ENCODE assay signal across 28 mouse cellular contexts in genomic region chr1:189991089-189991488, GRCm38 (mm10).
DNase-seq lines count a peak whose midpoint lies in the region; ATAC-seq and TF ChIP-seq lines count a peak whose summit lies in the region.
"Had no signal": no experiment of that assay in that cellular context is flagged by ENCODE, and none has a peak within 500 bp of the region (broad histone marks: within the 10 kb centered on the region; RNA-seq: fewer than 3 reads in every experiment).

No protein-coding gene starts in this region.

- H3K4me2 ChIP-seq in forebrain, postnatal 0 days (ENCODE audit: low read depth) = no peak overlapping the region
- no peak overlapping the region for H3K4me2 ChIP-seq in intestine, embryonic 15.5 days (replicated peaks)
- no peak overlapping the region for H3K4me2 ChIP-seq in intestine, embryonic 16.5 days (ENCODE audit: low read depth, low read length)
- H3K4me2 ChIP-seq in midbrain, embryonic 13.5 days (replicated peaks) = no peak overlapping the region
- H3K4me2 ChIP-seq in midbrain, embryonic 15.5 days = no peak overlapping the region
- H3K4me2 ChIP-seq: forebrain, embryonic 15.5 days; heart, embryonic 15.5 days; hindbrain, embryonic 13.5 days; limb, embryonic 12.5 days; liver, embryonic 15.5 days; lung, embryonic 14.5 days; neural tube, embryonic 12.5 days had no signal

- H3K27ac ChIP-seq in forebrain, embryonic 10.5 days = peak overlapping the region; percentile 36; the same call in 1 of the 2 replicates
- no peak overlapping the region for H3K27ac ChIP-seq in forebrain, postnatal 0 days (ENCODE audit: low read depth, low read length)
- H3K27ac ChIP-seq in intestine, embryonic 15.5 days = 0 out of 2 replicates have a peak overlapping the region, but pooled peaks have one; percentile 36
- no peak overlapping the region for H3K27ac ChIP-seq in intestine, embryonic 16.5 days (ENCODE audit: low read length)
- H3K27ac ChIP-seq in midbrain, embryonic 13.5 days = 0 out of 2 replicates have a peak overlapping the region, but pooled peaks have one; percentile 30
- no peak overlapping the region for H3K27ac ChIP-seq in midbrain, embryonic 15.5 days
- H3K27ac ChIP-seq: forebrain, embryonic 15.5 days; heart, embryonic 10.5 days; heart, embryonic 15.5 days; hindbrain, embryonic 13.5 days; layer of hippocampus, adult 2 months; left cerebral cortex, adult 2 months; liver, embryonic 15.5 days; neural tube, embryonic 12.5 days had no signal

- peaks cover 24% of the 10 kb centered on the region for H3K4me1 ChIP-seq in forebrain, embryonic 10.5 days
- no peaks in the 10 kb centered on the region for H3K4me1 ChIP-seq in forebrain, postnatal 0 days (ENCODE audit: insufficient read depth)
- peaks cover 4% of the 10 kb centered on the region for H3K4me1 ChIP-seq in intestine, embryonic 15.5 days (replicated peaks)
- H3K4me1 ChIP-seq in intestine, embryonic 16.5 days (ENCODE audit: control insufficient read depth, insufficient read depth, low read length) = peaks cover 23% of the 10 kb centered on the region
- H3K4me1 ChIP-seq in midbrain, embryonic 13.5 days (replicated peaks) = 0 out of 2 replicates have a peak, but pooled peaks cover 4% of the 10 kb centered on the region
- peaks cover 4% of the 10 kb centered on the region for H3K4me1 ChIP-seq in midbrain, embryonic 15.5 days

- ATAC-seq in forebrain, postnatal 0 days = no peak
- ATAC-seq in intestine, embryonic 15.5 days = 0 out of 2 replicates have a peak, but pooled peaks have one; percentile 29
- no peak for ATAC-seq in intestine, embryonic 16.5 days
- ATAC-seq in midbrain, embryonic 13.5 days = no peak
- no peak for ATAC-seq in midbrain, embryonic 15.5 days (replicated peaks)
- ATAC-seq: forebrain, embryonic 15.5 days; Patski had no signal

- H3K27me3 ChIP-seq in forebrain, embryonic 10.5 days (ENCODE audit: poor library complexity, severe bottlenecking) = peaks cover 29% of the 10 kb centered on the region
- no peaks in the 10 kb centered on the region for H3K27me3 ChIP-seq in forebrain, postnatal 0 days (ENCODE audit: insufficient read depth, low read length)
- peaks cover 3% of the 10 kb centered on the region; the same call in 1 of the 2 replicates for H3K27me3 ChIP-seq in intestine, embryonic 15.5 days (replicated peaks)
- no peaks in the 10 kb centered on the region; the same call in 1 of the 2 replicates for H3K27me3 ChIP-seq in intestine, embryonic 16.5 days (replicated peaks; ENCODE audit: control insufficient read depth, insufficient read depth, low read length)
- 0 out of 2 replicates have a peak, but pooled peaks cover 2% of the 10 kb centered on the region for H3K27me3 ChIP-seq in midbrain, embryonic 13.5 days
- no peaks in the 10 kb centered on the region for H3K27me3 ChIP-seq in midbrain, embryonic 15.5 days (replicated peaks)
- H3K27me3 ChIP-seq: forebrain, embryonic 15.5 days; heart, embryonic 15.5 days; neural tube, embryonic 12.5 days had no signal

- H3K36me3 ChIP-seq in forebrain, embryonic 10.5 days (replicated peaks) = no peaks in the 10 kb centered on the region
- no peaks in the 10 kb centered on the region for H3K36me3 ChIP-seq in forebrain, postnatal 0 days (ENCODE audit: insufficient read depth)
- no peaks in the 10 kb centered on the region for H3K36me3 ChIP-seq in intestine, embryonic 15.5 days
- no peaks in the 10 kb centered on the region for H3K36me3 ChIP-seq in intestine, embryonic 16.5 days (ENCODE audit: control insufficient read depth, insufficient read depth, low read length)
- no peaks in the 10 kb centered on the region for H3K36me3 ChIP-seq in midbrain, embryonic 13.5 days
- no peaks in the 10 kb centered on the region for H3K36me3 ChIP-seq in midbrain, embryonic 15.5 days (replicated peaks)
- H3K36me3 ChIP-seq: forebrain, embryonic 15.5 days; heart, embryonic 10.5 days; heart, embryonic 15.5 days; hindbrain, embryonic 13.5 days; limb, embryonic 12.5 days; liver, embryonic 15.5 days; neural tube, embryonic 12.5 days had no signal

- no peak for DNase-seq in forebrain, embryonic 10.5 days (ENCODE audit: extremely low spot score, low spot score)
- DNase-seq in forebrain, postnatal 0 days = no peak
- no peak for DNase-seq in gastrocnemius, postnatal 36 days
- DNase-seq: adrenal gland, postnatal 14 days; cerebellum, adult 11-12 months; cerebellum, postnatal 14 days; kidney, adult 18-20 months; kidney, postnatal 36 days; lung, embryonic 14.5 days; lung, postnatal 36 days; right cerebral cortex, adult 18-20 months; spleen, adult 18-20 months; thymus, postnatal 14 days had no signal

- WGBS in forebrain, embryonic 10.5 days = 74% methylated on average over 3 of the region's 3 CpGs
- 83% methylated on average over 3 of the region's 3 CpGs for WGBS in forebrain, postnatal 0 days
- WGBS in intestine, embryonic 15.5 days = 57% methylated on average over 3 of the region's 3 CpGs
- WGBS in intestine, embryonic 16.5 days = 80% methylated on average over 3 of the region's 3 CpGs
- WGBS in midbrain, embryonic 13.5 days = 90% methylated on average over 3 of the region's 3 CpGs
- 95% methylated on average over 3 of the region's 3 CpGs for WGBS in midbrain, embryonic 15.5 days

- H3K4me3 ChIP-seq in forebrain, embryonic 10.5 days = no peak overlapping the region
- no peak overlapping the region for H3K4me3 ChIP-seq in forebrain, postnatal 0 days (ENCODE audit: low read depth, low read length)
- no peak overlapping the region for H3K4me3 ChIP-seq in intestine, embryonic 15.5 days (replicated peaks)
- no peak overlapping the region for H3K4me3 ChIP-seq in intestine, embryonic 16.5 days (ENCODE audit: low read length)
- no peak overlapping the region for H3K4me3 ChIP-seq in midbrain, embryonic 13.5 days (replicated peaks)
- H3K4me3 ChIP-seq in midbrain, embryonic 15.5 days = no peak overlapping the region
- H3K4me3 ChIP-seq: erythroblast, embryonic 14.5 days; forebrain, embryonic 15.5 days; heart, embryonic 10.5 days; heart, embryonic 15.5 days; hindbrain, embryonic 13.5 days; layer of hippocampus, adult 2 months; left cerebral cortex, adult 2 months; limb, embryonic 12.5 days; liver, embryonic 15.5 days; neural tube, embryonic 12.5 days had no signal

- no peak for TF ChIP-seq CTCF in forebrain, postnatal 0 days (IDR thresholded peaks at IDR 0.05; ENCODE audit: low read depth)

- no peaks in the 10 kb centered on the region for H3K9me3 ChIP-seq in forebrain, embryonic 10.5 days
- no peaks in the 10 kb centered on the region for H3K9me3 ChIP-seq in forebrain, postnatal 0 days (ENCODE audit: low read length)
- H3K9me3 ChIP-seq in intestine, embryonic 15.5 days = no peaks in the 10 kb centered on the region
- no peaks in the 10 kb centered on the region for H3K9me3 ChIP-seq in intestine, embryonic 16.5 days (ENCODE audit: control insufficient read depth, low read length)
- no peaks in the 10 kb centered on the region for H3K9me3 ChIP-seq in midbrain, embryonic 13.5 days
- H3K9me3 ChIP-seq in midbrain, embryonic 15.5 days = no peaks in the 10 kb centered on the region
- H3K9me3 ChIP-seq: forebrain, embryonic 15.5 days; heart, embryonic 10.5 days; heart, embryonic 15.5 days; hindbrain, embryonic 13.5 days; limb, embryonic 12.5 days; liver, embryonic 15.5 days; neural tube, embryonic 12.5 days had no signal

- intact Hi-C loops in gastrocnemius, postnatal 36 days (cut with DNase I) = no loop called here

- no peak overlapping the region for H3K9ac ChIP-seq in forebrain, postnatal 0 days
- no peak overlapping the region for H3K9ac ChIP-seq in intestine, embryonic 15.5 days
- H3K9ac ChIP-seq in intestine, embryonic 16.5 days (ENCODE audit: low read depth, low read length) = no peak overlapping the region
- H3K9ac ChIP-seq in midbrain, embryonic 13.5 days (replicated peaks) = no peak overlapping the region
- no peak overlapping the region for H3K9ac ChIP-seq in midbrain, embryonic 15.5 days
- H3K9ac ChIP-seq: forebrain, embryonic 15.5 days; heart, embryonic 15.5 days; hindbrain, embryonic 13.5 days; limb, embryonic 12.5 days; liver, embryonic 15.5 days; lung, embryonic 14.5 days; neural tube, embryonic 12.5 days had no signal

Comparison
In these comparisons a context has a peak if more than half of its experiments do, and no peak if none do; other contexts are left out.
1. H3K27ac ChIP-seq: peak in forebrain, embryonic 10.5 days (single experiment), intestine, embryonic 15.5 days (single experiment) and midbrain, embryonic 13.5 days (single experiment); none in forebrain, postnatal 0 days (single experiment), intestine, embryonic 16.5 days (single experiment) and midbrain, embryonic 15.5 days (single experiment).